Mouse (Mus musculus) kidney, adult 8-10 months (tissue): ENCODE measurements around the gene Mpzl2.

Source experiments
- DNase-seq, 2 experiments: peaks; one replicate each; pipeline ENCODE4 v3.0.0; 2022

The Mpzl2 gene

GRCm38 (mm10) chr9:45090811-45091210 lies 51.2 kb downstream of the Mpzl2 start:
- no peak for DNase-seq

DNA sequence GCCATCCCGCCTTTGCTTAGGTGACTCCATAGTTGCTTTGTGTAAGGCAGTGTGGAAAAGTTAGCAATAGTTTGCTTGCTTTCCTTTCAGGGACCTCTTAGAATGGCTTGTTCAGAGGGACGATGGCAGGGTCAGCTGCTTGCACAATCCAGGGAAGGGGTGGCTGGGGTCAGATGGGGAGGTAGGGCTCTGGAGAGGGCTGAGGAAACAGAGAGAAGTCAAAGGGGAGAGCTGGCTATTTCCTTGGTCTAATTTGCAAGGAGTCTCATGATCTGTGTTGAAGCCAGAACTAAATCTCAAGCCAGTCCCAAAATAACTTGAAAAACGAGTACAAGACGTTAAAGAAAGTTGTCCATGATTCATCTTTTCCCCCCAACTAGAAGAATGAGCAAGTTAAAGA lies 53.0 kb downstream of the Mpzl2 start:
- DNase-seq, result peak; percentile 15 to 32

- DNase-seq, result no peak
Observed at GRCm38 (mm10) chr9:45095149-45095937, 55.7 kb downstream of the Mpzl2 start.

DNA sequence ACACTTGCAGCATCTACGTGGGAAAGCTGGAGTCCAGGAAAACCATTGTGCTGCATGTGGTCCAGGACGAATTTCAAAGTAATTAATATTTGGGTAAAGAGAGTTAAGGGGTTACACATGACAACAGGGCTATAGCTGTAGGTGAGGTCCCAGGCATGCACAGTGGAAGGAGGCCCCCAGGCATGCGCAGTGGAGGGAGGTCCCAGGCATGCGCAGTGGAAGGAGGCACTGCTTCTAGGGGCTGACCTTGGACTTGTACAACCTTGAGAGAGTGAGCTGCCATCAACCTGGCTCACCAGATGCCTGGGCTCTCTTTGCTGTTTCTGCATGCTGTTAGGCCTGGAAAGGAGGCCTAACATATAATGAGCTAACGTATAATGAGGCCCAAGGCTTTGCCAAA lies 58.3 kb downstream of the Mpzl2 start:
- DNase-seq, result no peak

DNA sequence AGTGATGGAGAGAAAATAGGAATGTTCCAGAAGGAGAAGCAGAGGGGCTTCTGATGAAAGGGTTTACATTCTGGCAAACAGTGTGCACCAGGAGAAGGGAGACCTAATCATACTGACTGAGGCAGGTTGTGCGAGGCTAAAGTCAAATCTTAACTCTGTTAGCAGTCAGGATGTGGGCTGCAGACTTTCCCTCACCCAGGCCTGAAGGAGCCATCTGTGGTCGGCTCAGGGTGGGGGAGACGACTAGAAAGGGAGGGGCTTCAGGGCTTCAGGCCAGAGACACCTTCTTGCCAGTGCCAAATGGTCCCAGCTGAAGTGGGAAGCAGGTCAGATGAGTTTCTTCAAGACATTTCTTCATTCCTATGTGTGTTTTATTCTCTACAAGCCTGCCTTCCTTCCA lies 58.8 kb downstream of the Mpzl2 start:
- DNase-seq, result no peak

DNA sequence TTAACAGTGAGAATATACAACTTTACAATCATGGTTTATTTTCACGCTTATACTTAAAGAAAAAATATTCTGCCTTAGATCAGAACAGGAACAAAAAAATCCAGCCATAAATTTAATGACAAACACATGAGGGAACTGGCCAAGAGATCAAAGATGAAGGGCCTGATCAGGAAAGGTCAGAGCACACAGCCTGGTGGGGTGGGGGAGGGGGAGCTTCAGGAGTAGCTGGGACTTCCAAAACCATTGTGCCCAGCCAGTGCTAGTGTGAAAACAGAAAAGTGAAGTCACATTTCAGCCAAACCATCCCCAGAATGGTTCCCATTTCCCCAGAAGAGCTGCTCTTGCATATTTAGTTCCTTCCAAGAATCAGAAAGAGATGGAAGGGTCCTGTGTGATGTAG lies 62.9 kb downstream of the Mpzl2 start:
- no peak for DNase-seq

DNA sequence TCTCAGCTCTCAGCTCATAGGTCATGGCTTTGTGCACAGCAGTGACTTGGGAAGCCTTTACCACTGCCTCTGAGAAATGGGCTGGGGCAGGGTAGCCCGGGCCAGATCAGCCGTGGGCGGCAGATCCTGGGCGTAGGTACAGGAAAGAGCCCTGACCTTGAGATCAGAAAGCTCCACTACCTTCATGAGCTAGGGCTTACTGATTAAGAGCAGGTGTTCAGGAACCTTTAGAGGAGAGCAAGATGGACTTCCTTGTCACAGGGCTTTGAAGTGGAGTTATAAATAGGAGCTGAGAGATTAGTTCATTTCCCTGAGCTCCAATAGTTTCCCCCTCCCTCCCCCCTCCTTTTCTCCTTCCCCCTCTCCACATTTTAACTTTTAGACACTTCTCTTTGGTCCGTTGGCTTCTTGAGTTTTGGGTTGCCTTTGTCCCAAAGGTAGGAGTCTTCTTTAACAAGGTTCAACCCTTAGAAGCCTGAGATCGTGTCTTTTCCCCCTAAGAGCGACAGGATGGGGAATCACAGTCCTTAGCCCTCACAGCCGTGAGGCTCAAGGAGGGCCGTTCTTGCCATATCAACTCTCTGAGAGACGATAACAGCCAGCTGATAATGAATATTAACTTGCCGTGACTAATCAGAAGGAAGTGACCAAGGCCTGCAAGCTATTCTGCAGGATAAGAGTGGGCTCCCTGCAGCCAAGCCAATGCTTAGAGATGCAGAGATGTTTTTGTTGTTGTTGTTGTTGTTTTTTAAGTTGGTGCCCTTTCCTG lies 63.8 kb downstream of the Mpzl2 start:
- DNase-seq, result no peak
